Mouse (Mus musculus) heart, adult 2 months (tissue): ENCODE data around the gene Zfp277.

Source experiments
- CTCF ChIP-seq: fragments of 200-600 bp; IDR thresholded peaks from 2 replicates; pipeline ENCODE4 v1.8.1; 2022; ENCODE audit warnings: antibody characterized with exemption, mild to moderate bottlenecking, moderate library complexity
- POLR2A ChIP-seq: fragments of 200-500 bp; IDR thresholded peaks from 2 replicates; pipeline ENCODE4 v1.6.1; 2011; ENCODE audit warnings: mild to moderate bottlenecking, low read depth, low read length, control low read depth; ENCODE audit not compliant: insufficient read depth

DNA sequence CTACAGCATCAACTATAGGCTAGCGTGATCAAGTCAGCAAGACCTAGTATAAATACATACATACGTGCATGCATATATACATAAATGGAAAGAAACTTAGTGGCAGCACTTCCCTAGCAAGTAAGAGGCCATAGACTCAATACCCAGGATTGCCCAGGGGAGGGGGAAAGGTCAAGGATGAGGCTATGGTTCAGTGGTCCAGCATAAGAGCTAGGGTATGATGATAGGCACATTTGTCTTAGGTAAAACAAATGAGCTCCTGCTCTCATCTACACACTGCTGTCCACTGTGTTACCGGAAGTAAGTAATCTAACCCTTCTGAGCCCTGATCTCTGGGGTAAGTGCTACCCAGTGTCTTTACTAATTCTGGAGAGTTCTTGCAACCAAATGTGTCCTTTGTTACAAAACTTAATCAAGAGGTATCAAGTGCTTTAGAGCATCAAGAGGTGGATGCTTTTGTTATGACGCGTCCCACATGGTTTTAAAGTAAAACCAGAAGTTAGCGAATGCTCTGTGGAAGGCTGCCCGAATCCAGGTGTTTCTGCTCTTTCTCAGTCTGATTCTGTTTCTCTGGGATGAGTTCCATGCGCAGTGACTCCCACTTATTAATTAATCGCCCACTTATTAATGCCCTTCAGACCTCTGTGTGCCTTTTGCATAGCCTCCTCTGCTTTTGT is 3.6 kb upstream of the Zfp277 start:
- no peak for TF ChIP-seq CTCF
- no peak for TF ChIP-seq POLR2A
